Mouse (Mus musculus) small intestine, adult 2 months (tissue): ENCODE data around the gene Nin. TPM values are rescaled to one million over a fixed set of nuclear protein-coding genes. Genes with fewer than 3 reads are reported as not detected.

ENCODE experiments used
- H3K27ac ChIP-seq: fragments of 200-500 bp; 2 replicates; pipeline ENCODE4 v1.5.1; 2012; ENCODE audit warnings: low read depth, low read length, control low read depth, inconsistent platforms; ENCODE audit not compliant: insufficient read depth
- H3K27me3 ChIP-seq: fragments of 200-500 bp; 2 replicates; pipeline ENCODE4 v1.6.1; 2012; ENCODE audit warnings: mild to moderate bottlenecking, moderate library complexity, low read length, inconsistent platforms; ENCODE audit not compliant: control insufficient read depth, insufficient read depth
- H3K36me3 ChIP-seq: fragments of 200-500 bp; 2 replicates; pipeline ENCODE4 v1.6.1; 2012; ENCODE audit warnings: mild to moderate bottlenecking, low read length, control low read depth, inconsistent platforms; ENCODE audit not compliant: control insufficient read depth, insufficient read depth
- H3K4me1 ChIP-seq: fragments of 200-500 bp; 2 replicates; pipeline ENCODE4 v1.6.1; 2012; ENCODE audit warnings: low read length, inconsistent platforms, mixed read lengths; ENCODE audit not compliant: control insufficient read depth, insufficient read depth, insufficient read length
- H3K4me3 ChIP-seq: fragments of 200-500 bp; 2 replicates; pipeline ENCODE4 v1.5.1; 2012; ENCODE audit warnings: low read depth, mild to moderate bottlenecking, control low read depth, inconsistent platforms, low read length, moderate library complexity
- CTCF ChIP-seq: fragments of 200-500 bp; IDR thresholded peaks from 2 replicates; pipeline ENCODE4 v1.5.1; 2012; ENCODE audit warnings: low read depth, mild to moderate bottlenecking, control low read depth, inconsistent platforms, low read length, moderate library complexity, mixed read lengths; ENCODE audit not compliant: insufficient replicate concordance, insufficient read length; ENCODE audit errors: extremely low read depth
- POLR2A ChIP-seq: fragments of 200-500 bp; IDR thresholded peaks from 2 replicates; pipeline ENCODE4 v1.6.1; 2012; ENCODE audit warnings: low read depth, mild to moderate bottlenecking, control low read depth, inconsistent platforms, low read length, moderate library complexity
- WGBS: fragments of 180-500 bp; shearing (Covaris S2); methylation state at CpG from one replicate; pipeline ENCODE4 v1.1.7; 2018; 5-methylcytosine and 5-hydroxymethylcytosine counted together
- polyA plus RNA-seq: library from polyadenylated mRNA; depleted of rRNA; stranded (reverse); fragments of >200 nt; gene quantifications from 2 replicates; pipeline ENCODE4 v1.2.3, GENCODE M21; 2012

Gene Nin
- polyA plus RNA-seq, 1 experiment, result 4.0 TPM

DNA sequence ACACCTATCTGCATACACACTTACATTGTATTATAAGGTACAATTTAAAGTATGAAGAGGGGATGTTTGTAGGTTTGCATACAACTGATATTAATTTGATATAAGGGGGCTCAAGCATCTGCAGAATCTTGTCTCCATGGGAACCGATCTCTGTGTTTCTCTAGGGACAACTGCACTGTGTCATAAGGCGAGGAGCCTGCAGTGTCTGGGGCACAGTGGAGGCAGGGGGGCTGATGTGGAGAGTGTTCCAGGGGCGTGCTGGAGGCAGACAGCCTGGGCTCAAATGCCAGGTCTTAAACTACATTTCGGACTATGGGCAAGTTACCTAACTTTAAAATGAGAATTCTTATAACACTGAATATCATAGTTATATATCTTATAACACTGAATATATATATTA, 23.6 kb upstream of the Nin start:
- no peaks in the 10 kb centered on the region for H3K36me3 ChIP-seq
- no peak overlapping the region; the same call in 1 of the 2 replicates for H3K27ac ChIP-seq
- TF ChIP-seq CTCF (no peak), POLR2A (no peak)
- H3K4me1 ChIP-seq, result peaks cover 14% of the 10 kb centered on the region
- H3K27me3 ChIP-seq, result no peaks in the 10 kb centered on the region
- H3K4me3 ChIP-seq, result no peak overlapping the region
- 76% methylated on average over 4 of the region's 4 CpGs for WGBS

DNA sequence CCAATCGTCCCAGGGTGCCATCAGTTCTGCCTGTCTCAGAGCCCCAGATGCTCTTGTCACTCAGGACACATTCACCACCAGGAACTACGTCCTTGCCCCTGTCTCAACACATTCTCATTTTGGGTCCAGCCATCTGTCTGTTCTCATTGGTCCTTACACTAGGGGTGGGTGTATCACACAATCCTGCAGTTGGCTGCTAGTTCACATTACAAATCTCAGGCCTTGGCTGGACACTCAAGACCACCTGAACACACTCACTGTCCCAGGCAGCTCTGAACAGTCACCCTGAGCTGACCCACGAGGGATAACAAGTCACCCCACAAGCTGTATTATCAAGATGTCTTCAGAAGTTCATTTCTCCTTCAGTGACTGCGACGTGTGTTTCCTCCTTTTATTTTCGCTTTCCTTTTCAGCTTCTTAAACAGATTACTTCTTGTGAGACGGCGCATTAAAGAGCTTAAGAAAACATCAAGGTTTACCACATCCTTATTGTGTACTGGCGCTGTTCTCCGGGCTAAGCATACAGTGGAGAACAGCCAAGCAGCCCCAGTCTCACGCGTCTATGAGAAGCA, 22.8 kb upstream of the Nin start:
- peaks cover 14% of the 10 kb centered on the region for H3K4me1 ChIP-seq
- H3K36me3 ChIP-seq, result no peaks in the 10 kb centered on the region
- no peaks in the 10 kb centered on the region for H3K27me3 ChIP-seq
- WGBS, result 6% methylated on average over 12 of the region's 12 CpGs
- H3K4me3 ChIP-seq, result peak overlapping the region; percentile 42
- no peak for TF ChIP-seq CTCF
- no peak for TF ChIP-seq POLR2A
- H3K27ac ChIP-seq, result peak overlapping the region; percentile 80

DNA sequence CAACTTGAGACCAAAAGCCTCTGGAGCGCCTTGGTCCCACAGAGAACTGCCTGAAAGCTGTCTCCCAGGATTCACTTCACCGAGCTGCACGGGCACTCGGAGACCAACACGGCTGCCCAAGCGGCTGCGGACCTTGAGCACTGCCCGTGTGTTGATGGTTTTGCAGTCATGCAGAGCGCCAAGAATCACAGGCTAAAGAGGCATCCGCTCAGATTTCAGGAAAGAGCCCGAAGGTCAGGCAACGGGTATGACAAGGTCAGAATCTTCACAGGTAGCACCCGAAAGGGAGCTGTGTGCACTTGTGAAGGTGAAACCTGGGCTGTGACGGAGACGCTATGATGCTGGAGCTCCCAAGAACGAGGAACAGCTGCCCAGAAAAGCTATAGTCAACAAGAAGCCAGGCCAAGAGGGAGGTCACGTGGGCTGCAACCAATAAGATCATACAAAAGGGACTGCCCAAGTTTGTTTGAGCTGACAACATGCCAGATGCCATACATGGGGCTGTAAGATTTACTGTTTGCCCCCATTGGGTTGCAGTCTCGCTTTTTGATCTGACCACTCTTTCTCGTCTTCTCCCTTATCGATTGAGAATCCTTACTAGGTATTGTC, 21.2 kb upstream of the Nin start:
- H3K4me1 ChIP-seq, result peaks cover 11% of the 10 kb centered on the region
- H3K36me3 ChIP-seq, result no peaks in the 10 kb centered on the region
- no peaks in the 10 kb centered on the region for H3K27me3 ChIP-seq
- no peak overlapping the region for H3K4me3 ChIP-seq
- no peak overlapping the region for H3K27ac ChIP-seq
- WGBS, result 88% methylated on average over 20 of the region's 20 CpGs
- TF ChIP-seq CTCF (no peak), POLR2A (no peak)

DNA sequence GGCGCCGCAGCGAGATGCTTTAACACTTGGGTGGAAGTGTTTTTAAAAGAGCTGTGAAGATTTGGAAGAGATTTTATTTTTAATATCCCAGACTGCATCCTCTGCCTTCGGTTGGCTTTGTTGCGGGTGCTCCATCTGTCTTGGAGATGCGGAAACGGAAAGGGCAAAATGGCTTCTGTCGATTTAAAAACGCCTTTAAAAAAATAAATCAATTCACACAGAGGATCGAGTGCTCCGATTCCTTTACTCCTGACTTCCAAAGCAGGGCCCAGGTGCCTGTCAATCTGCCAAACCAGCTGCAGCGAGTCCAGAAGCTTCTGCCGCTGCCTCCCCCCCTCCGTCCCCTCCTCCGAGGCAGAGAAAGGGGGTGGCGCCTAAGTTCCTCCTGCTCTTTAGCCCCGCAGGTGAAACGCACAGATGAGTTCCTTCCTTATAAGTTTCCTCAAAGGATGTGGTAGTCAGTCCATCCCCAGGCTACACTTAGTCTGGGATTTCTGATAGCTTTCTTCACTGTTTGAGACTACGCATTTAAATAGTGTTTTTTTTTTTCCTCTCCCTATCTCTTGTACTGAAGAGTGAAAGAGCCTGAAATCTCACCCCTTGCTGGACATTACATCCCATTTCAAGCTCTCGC, 17.6 kb upstream of the Nin start:
- Histone ChIP-seq H3K4me1 (peaks cover 4% of the 10 kb centered on the region; the same call in 1 of the 2 replicates), H3K27ac (no peak overlapping the region), H3K27me3 (no peaks in the 10 kb centered on the region), H3K4me3 (peak overlapping the region; percentile 52), H3K36me3 (no peaks in the 10 kb centered on the region)
- no peak for TF ChIP-seq CTCF
- TF ChIP-seq POLR2A, result no peak
- WGBS, result 43% methylated on average over 20 of the region's 20 CpGs

DNA sequence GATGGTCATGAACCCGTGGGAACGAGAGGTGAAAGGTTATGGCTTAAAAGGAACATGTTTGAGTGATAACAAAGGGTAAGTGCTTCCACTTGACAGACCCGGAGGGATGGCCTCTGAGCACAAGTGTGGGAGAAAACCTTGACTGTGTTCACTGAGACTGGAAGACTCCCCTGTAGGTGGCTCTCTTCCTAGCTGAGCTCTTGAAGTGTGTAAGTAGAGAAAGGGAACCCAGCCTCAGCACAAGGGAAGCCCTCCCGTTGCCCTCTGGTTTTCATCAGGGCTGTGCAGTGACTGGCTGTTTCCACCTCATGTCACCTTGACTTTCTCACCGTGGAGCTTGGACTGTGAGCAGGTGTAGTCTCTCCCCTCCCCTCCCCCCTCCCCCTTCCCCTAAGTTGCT, 15.6 kb upstream of the Nin start:
- Histone ChIP-seq H3K4me3 (no peak overlapping the region), H3K4me1 (no peaks in the 10 kb centered on the region), H3K27ac (no peak overlapping the region), H3K27me3 (no peaks in the 10 kb centered on the region), H3K36me3 (no peaks in the 10 kb centered on the region)
- TF ChIP-seq POLR2A, result no peak
- TF ChIP-seq CTCF, result no peak
- 20% methylated on average over 5 of the region's 5 CpGs for WGBS

DNA sequence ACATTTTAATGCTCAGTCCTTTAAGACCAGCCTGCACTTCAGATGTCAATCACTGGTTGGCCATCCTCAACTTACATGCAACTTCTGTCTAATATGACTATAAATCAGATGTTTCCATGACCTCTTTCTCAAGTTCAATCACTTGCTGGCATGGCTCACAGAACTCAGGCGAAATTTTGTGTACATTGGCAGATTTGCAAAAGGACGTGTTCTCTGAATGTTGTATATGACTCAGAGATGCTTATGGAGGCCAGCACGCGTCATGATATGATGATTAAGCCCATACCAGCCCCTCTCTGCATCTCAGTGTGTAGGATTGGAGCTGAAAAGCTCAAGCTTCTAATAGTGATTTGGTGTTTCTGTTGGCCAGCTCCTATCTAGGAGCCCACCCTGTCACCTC, 13.1 kb upstream of the Nin start:
- H3K27me3 ChIP-seq, result no peaks in the 10 kb centered on the region
- 69% methylated on average over 4 of the region's 4 CpGs for WGBS
- H3K36me3 ChIP-seq, result no peaks in the 10 kb centered on the region
- no peaks in the 10 kb centered on the region for H3K4me1 ChIP-seq
- H3K27ac ChIP-seq, result no peak overlapping the region
- TF ChIP-seq CTCF (no peak), POLR2A (no peak)
- no peak overlapping the region for H3K4me3 ChIP-seq

DNA sequence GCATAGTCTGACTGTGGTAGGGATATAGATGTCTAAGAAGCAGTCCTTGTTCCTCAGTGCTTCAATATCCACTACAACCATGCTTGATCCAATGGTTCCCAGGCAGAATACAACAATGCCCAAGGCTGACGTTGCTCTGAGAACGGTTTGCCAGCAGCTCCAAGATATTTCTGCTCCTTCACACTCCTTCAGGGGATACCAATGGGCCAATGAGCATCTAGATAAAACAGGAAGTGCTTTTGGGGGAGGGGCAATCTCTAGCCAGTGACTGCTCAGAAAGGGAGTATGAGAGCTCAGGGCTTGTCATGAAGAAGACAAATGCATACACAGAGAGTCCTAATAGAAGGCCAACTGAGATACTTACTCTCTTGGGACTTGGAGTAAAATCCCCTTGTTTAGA, 6.0 kb upstream of the Nin start:
- TF ChIP-seq CTCF (no peak), POLR2A (no peak)
- no peaks in the 10 kb centered on the region for H3K27me3 ChIP-seq
- H3K27ac ChIP-seq, result no peak overlapping the region
- WGBS, result 55% methylated on average over 2 of the region's 2 CpGs
- no peaks in the 10 kb centered on the region; the same call in 1 of the 2 replicates for H3K4me1 ChIP-seq
- no peaks in the 10 kb centered on the region for H3K36me3 ChIP-seq
- no peak overlapping the region for H3K4me3 ChIP-seq
